Mouse (Mus musculus) kidney, adult 9 months (tissue): ENCODE data around the gene Chtf18.
A peak's percentile ranks its signal among the peaks of the same experiment; 100 is the strongest.

Source experiments
- DNase-seq: peaks from one replicate; pipeline ENCODE4 v3.0.0; 2022

The Chtf18 gene

DNA sequence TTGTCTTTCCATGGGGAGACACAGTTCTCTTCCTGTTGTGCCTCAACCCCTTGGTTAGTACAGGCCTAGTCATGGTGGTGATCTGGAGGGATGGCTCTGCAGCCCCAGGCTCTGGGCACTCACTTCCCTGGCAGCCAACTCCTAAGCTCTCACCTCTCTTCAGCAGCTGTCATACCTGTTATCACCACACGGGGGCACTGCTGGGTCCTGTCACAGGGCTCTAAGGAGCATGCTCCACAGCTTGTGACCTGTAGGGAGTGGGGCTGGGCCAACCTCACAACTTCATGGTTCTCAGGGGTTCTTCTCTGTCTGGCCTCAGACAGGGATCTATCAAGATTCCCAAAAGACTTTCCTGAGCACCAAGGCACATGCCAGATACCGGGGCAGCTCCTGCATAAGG lies 4.9 kb upstream of the Chtf18 start:
- peak; percentile 88 for DNase-seq

DNA sequence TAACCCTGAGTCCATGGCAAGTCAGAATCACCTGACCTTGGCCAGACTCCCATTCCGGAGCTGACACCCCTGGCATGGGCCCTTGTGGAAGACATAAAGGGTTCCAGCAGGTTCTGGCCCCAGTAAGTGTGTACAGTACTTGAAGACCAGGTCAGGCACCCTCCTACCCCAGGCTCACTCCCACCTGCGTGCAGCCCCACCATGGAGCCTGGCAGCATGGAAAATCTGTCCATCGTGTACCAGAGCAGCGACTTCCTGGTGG lies 721 bp upstream of the Chtf18 start:
- DNase-seq: no peak

DNA sequence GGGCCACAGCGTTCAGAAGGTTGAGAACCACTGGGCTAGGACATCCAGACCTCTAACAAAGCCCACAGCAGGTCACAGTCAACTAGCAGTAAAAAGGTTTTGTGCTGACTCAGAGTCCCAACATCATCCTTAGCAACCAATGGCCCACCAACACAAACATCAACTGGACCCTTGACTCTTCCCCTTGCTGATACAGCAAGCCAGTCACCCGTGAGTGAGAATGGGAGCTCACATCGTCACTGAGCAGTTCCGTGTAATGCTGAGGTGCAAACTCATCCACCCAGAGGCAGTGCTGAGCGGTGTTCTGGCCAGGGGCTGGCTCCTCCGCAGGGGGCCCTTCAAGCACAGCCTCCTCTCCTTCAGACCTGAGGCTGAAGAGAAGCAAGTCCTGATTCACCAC lies 2.0 kb downstream of the Chtf18 start:
- DNase-seq: peak; percentile 62

DNA sequence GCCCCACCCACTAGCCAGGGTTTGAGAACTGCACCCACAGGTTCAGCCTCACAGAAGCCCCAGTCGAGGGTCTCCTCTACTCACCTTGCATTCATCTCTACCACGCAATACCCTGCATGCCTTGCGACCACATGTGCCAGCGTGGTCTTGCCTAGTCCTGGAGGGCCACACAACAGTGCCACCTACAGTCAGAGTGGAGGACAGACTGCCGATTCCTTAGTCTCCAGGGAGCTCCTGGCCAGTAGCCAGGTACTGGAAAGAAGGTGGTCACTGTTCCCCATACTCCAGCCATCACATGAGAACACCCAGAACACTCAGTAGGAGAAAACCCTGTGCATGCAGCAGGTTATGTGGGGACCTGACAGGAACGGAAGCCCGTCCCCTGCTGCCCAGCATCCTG lies 3.3 kb downstream of the Chtf18 start:
- DNase-seq: no peak

DNA sequence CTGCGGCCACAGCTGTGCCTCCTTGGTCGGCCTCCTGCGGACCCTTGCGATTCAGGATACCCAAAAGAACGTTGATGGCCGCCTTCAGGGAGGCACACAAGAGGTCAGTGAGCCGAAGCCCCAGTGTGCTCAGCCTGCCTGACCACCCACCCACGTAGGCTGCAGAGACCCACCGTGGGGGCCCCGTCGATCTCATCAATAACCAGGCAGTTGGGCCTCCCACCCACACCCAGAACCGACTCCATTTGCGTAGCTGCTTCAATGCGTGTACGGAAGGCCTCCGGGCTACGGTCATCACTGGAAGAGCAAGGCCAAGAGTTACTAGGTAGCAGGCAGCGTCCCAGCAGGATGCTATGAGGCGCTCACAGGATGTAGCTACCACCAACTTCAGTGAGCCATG lies 3.7 kb downstream of the Chtf18 start:
- no peak for DNase-seq

DNA sequence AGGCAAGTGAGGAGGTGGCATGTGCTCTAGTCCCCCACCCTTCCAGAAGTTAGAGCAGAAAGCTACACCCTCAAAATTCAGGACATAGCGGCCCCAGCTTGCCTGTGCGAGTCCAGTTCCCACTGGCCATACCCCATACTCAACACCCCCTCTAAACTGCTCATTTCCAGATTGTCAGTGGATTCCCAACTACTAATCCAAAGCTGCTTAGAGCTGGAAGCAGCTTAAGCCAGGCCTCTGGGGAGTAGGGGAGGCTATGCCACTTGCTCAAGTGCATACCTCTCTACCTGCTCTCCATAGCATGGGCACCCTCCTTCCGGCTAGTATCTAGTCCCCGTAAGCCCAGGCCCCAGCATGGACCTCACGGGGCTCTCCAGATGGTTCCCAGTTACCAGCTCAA lies 5.7 kb downstream of the Chtf18 start:
- DNase-seq: no peak

DNA sequence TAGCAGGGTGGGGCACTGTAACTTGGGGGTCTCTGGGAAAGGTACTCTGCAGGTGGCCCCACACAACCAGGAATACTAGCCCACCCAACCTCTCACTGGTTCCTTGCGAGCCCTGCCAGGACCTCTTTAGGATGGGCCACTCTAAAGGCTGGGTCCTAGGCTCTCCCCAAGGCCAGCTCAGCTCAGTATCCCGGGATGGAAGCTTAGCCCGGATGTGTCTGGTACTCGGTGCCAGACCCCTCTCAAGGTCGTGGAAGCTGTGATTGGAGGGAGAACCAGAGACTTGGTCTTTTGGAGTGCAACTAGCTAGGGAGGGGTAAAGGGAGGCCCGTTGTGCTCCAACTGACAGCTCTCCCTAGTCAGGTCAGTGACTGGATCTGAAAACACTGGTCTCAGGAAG lies 9.5 kb downstream of the Chtf18 start:
- DNase-seq: no peak

DNA sequence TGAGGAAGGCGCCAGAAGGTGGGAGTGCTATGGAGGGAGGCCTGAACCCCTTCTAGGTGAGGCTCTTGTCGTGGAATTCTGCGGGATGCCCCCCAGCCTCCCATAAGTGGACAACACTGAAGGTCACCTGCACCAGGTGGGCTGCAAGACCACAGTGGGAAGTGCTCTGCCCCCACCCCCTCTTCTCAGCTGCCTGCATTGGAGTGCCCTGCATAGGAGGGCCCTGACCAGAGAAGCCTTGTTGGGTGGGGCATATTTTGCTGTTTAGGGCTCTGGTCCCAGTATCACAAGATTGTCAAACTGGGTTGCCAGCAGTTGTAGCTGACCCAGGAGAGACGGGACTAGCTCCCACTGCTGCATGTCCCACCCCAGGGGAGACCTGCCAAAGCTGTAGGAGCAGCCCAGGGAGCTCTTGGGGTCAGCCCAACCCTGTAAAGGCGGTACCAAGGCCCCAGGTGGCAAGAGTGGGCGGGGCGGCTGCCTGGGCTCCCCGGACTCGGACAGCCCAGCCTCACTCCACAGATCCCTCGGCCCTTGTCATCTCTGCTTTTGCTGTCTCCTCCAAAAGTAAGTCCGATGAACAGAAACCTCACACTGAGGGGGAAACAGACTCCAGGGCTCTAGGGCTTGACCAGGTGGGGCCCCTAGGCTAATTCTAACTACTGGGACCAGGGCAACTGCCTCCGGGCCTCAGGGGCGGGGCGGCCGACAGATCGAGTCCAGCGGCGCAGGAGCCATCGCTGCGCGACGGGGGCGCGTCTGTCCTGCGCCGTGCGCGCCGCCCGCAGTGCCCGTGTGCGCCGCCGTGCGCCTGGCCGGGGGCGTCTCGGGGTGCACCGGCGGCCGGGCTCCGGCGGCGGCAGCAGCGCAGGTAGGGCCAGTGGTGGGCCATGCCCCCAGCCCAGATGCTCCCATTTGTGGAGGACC lies 10.2 kb downstream of the Chtf18 start, which contains the start of gene Gng13:
Gng13 (plus strand) TSS at position 461 of the 927 bp plus-strand sequence.
- DNase-seq: peak; percentile 20

DNA sequence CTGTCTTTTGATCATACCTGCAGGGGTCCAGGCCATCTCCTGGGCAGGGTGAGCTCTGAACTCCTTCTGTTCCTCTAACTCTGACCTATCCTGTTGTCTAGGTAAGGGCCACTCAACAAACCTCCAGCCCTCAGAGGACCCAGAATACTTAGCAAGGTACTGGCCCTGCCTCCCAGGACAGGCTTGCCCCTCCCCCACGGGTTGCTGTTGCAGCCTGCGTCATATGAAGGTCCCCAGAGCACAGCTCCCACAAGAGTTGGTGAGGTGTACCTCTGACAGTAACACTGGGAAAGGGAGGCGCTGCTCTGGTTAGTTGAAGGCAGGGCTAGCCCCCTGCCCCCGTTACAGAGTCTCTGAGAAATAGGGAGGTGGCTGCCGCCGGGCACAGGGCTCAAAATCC lies 11.1 kb downstream of the Chtf18 start:
- DNase-seq: no peak

DNA sequence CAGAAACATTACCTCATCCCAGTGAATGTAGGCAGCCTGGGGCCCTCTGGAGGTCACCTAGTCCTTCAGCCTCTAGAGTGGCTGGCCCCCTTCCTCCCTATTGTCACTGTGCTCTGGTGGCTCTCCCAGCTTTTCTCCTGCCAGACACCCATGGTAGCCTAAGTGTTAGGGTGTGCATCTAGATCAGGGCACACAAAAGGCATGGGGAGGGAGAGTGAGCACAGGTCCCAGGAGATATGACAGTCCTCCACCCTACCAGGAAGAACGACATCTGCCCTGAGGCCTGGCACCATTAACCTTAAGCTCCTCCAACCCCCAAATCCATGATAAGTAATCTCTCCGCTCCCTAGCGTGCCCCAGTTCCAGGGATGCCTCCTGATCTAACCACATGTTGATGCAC lies 11.6 kb downstream of the Chtf18 start:
- no peak for DNase-seq

DNA sequence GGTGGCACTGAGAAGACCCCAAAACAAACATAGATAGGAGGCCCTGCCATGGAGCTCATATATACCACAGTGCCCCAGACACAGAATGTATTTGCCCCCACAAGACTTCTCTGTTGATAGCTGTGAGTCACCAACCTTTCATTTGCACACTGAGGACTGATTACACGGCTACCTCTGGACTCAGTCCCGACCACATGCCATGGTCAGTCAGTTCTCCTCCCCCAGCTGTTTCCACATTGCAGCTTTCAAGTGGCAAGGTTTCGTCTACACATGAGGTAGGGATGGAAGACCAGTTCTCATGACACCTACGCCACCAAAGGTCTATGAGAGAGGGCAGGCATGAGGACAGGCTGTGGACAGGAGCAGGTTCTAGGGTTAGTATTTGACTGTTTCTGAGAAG lies 16.1 kb downstream of the Chtf18 start:
- DNase-seq: no peak

DNA sequence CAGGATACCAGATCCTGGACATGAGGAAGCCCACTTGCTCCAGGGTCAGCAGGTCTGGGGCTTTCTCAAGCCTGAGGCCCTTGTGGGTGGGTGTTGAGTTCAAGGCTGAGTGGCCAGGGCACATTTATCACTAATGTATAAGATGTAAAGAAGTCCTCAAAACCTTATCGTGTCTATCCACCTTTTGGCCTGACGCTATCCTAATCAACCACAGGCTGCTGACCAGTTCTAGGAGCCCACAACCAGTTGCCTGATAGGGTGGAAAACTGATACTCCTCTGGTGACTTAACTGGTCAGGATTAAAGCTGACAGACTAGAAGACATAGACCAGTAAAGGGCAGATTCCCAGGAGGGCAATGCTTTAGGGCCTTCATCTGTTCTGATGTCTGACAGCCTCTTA lies 17.2 kb downstream of the Chtf18 start:
- DNase-seq: no peak

DNA sequence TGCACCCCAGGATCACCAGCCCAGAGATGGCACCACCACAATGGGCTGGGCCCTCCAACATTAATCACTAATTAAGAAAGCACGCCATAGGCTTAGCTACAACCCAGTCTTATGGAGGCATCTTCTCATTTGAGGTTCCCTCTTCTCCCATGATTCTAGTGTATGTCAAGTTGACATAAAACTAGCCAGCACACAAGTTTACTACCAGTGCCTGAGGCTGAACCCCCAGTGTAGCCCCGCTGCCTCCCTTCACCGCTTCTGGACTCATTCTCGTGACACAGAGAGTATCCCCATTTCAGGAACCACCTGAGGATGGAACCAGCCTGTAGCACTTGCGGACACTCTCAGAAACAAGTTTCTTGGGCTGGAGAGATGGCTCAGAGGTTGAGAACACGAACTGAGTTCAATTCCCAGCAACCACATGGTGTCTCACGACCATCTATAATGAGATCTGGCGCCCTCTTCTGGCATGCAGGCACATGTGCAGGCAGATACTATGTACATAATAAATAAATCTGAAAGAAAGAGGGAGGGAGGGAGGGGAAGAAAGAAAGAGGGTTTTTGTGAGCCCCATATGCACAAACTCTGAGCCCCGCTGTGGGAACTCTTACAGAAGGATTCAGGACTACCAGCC lies 26.2 kb downstream of the Chtf18 start:
- no peak for DNase-seq

DNA sequence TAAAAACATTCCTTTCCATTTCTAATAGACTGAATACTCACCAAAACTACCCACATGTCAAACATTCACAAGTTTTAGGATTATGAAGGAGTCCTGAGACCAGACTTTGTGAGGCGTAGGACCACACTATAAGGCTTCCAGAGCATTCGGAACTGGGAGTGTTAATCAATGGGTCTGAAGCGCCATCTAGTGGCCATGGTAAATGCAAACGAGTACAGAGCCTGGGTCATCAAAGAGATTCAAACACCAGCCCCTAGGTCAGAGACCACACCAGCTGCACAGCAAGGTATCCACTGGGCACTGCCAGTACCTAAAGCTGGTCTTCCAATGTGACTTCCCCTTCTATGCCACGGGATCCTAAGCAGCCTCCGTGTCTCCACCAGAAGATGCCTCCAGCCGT lies 28.8 kb downstream of the Chtf18 start:
- peak; percentile 71 for DNase-seq

DNA sequence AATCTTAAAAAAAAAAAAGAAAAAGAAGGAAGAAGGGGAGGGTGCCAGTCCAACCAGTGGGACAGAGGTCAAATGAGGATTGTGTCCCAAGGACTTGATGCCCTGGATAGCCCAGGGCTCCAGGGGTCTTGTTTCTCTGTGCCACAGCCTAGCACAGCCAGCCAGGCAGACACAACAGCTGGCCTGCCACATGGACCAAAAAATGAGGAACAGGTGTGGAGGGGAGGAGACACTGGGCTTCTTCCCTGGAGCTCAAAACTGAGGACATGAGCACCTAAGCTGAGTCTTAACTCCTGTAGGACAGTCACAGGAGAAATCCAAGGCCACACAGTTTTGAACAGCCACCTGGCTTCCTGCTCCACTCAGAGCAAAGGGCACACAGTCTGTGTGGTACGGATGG lies 31.0 kb downstream of the Chtf18 start:
- no peak for DNase-seq

DNA sequence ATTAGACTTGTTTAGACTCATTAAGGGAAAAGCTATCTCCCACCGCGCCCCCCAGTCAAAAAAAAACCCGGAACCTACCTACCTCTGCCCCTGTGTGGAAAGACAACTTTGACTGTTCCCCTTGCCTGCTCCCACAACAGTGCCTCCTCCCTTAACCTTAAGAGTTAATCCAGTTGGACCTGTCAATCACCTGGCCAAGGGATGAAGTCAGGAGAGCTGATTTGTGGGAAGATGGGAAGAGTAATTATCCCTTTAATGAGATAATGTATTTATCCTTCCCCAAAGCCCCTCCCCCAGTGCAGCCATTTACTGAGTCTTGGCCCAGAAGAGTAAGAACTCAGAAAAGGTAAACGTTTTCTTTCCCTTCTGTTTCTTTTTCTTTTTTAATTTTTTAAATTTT lies 38.3 kb downstream of the Chtf18 start:
- no peak for DNase-seq

DNA sequence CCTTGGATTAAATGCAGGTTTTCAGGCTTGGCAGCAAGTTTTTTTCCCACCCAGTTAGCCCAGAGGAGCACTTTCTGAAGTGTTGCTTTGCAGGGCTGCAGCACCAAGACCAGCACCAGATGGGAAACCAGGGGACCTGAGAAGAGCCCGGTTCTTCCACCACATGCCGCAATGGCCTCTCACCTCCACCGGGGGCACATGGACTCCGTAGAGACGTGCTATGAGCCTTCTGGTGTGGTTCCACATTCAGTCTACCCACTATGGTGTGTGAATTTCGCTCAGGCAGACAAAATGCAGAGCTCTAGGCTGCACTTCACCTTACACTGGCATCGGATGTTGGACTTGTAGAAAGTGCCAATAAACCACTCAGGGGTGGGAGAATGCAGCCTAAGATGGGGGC lies 40.9 kb downstream of the Chtf18 start:
- no peak for DNase-seq

DNA sequence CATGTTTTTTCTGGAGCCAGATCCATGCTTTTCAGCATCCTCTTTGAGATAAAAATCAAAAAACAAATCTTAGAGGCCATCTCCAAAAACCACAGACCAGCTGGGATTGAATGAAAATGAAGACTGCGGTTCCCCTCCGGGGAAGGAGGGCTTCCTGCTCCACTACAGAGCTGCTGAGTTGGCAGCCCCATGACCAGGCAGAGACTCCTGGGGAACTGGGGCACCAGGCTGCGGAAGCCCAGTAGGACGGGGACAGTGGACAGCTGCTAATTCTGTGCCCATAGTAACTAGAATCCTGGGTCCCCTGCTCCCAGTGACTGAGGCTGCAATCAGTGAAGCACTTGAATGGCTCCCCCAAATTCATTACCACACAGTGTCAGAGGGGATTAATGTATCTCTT lies 45.6 kb downstream of the Chtf18 start:
- no peak for DNase-seq

DNA sequence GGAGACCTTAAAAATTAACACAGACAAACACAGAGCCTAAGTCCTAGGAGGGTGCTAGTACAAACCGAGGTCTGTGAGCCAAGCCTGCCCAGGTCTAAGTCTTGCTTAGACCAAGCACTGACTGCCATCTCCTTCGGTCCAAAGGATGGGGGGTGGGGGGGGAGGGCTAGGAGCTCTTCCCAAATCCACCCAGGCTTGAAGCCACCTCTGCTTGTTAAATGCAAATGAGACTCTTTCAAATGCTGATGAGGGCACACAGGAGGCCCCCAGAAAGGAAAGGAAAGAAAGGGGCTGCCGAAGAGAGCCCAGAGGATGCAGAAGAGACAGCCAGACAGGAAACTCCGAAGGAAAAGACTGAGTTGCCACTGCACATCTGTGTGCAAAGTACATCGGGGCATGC lies 47.4 kb downstream of the Chtf18 start:
- DNase-seq: no peak

DNA sequence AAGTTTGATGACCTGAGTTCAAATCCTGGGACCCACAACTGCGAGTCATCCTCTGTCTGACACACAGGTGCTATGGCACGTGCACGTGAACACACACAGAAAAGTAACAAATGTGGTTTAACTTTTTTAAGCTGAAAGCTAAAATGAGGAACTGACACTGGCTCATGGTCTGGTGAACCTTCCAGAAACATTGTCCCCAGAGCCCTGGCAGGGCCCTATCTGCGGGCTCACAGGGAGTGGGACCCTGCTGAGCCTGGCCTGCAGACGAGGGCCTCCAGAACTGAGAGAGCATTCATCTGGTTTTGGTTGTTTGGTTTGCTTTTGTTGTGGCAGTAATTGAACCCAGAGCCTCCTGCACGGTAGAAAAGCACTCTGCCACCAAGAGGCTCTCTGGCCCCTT lies 49.2 kb downstream of the Chtf18 start:
- DNase-seq: no peak

DNA sequence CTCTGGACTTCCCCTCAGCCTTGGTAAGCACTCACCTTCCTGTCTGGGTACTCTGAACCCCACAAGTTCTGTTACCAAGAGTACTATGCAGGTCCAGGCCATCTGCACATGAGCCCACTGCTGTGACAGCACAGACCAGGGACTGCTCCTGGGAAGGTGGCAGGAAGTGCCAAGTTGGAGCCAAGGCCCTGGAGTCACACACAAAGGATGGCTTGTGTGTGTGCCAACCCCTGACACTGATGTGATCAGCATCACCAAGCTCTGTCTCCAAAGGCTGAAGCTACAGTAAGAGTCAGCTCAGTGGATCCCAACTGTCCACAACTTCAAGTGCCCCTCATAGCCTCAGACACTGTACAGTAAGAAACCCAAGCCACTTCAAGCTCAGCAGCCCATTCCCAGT lies 54.2 kb downstream of the Chtf18 start:
- no peak for DNase-seq
